Mouse (Mus musculus) cortical plate, adult 2 months (tissue): ENCODE results near the gene Agbl5.

ENCODE experiments used
- CTCF ChIP-seq: fragments of 200-500 bp; IDR thresholded peaks from 2 replicates; pipeline ENCODE4 v1.5.1; 2011; ENCODE audit warnings: mild to moderate bottlenecking, control low read depth, low read length; ENCODE audit not compliant: insufficient read depth; ENCODE audit errors: extremely low read depth
- POLR2A ChIP-seq: fragments of 200-500 bp; IDR thresholded peaks from 2 replicates; pipeline ENCODE4 v1.6.1; 2011; ENCODE audit warnings: mild to moderate bottlenecking, low read length, control low read depth; ENCODE audit not compliant: insufficient read depth; ENCODE audit errors: extremely low read depth

GRCm38 (mm10) chr5:30944344-30944743 is 55.9 kb downstream of the Agbl5 start:
- TF ChIP-seq POLR2A, result no peak
- no peak for TF ChIP-seq CTCF
